Mouse (Mus musculus): ENCODE measurements around the gene Filip1l.

DNA sequence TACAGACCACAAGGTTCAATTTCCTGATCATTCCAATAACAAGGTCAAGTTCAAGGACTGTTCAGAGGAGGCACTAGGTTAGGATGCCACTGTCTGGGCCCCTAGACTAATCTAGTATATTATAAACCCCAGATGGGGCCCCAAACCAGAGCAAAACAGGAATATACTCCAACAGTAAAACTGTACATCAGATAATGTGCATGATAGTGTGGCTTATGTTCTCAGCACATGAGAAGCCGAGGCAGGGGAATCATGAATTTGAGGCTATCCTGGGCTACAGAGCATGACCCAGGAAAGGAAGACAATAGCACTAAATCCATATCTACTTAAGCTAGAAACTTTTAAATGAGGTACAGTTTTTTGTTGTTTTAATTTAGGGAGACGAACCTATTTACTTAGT lies 40.8 kb upstream of the Filip1l start:
- TF ChIP-seq MAFK (IDR thresholded peaks at IDR 0.05; ENCODE audit: insufficient read depth, low read depth, low read length) (no peak), HCFC1 (IDR thresholded peaks at IDR 0.05; ENCODE audit: borderline replicate concordance, insufficient read depth, low read length) (no peak), ZC3H11A (IDR thresholded peaks at IDR 0.05; ENCODE audit: borderline replicate concordance, low read depth, low read length) (no peak), CHD2 (IDR thresholded peaks at IDR 0.05; ENCODE audit: low read depth, low read length) (no peak)
